Mouse (Mus musculus): ENCODE data around the gene Olfr6. TPM values are rescaled to one million over a fixed set of nuclear protein-coding genes. Genes with fewer than 3 reads are reported as not detected.
"Not testable (repeated sequence)": the region's sequence is repeated elsewhere in the genome, so short reads cannot be mapped to it uniquely, and the experiment has no call there.

The Olfr6 gene
- polyA plus RNA-seq (2015; fragmentation: Nextera tagmentation; extraction: Ambion mirVana): not detected in 2 replicates

DNA sequence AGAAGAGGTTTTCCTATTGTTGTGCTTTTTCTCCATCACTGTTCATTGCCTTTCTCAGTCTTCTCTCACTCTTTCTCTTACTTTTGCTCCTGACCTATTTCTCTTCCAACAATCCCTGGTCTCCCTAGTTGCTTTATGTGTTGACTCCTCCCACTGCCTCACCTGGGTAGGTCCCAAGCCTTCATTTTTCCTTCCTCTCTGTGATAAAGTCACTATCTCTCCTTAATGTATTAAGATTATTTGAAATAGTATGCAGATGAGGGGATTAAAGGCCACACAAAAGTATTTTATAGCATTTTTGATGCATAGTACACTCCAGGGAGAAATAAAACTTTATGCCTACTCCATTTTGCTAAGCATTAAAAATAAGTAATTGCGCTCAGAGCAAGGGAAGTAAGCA lies at the start of gene Olfr6:
TSS of gene Olfr6 (minus strand) at position 101 of the 400 bp plus-strand sequence.
- Histone ChIP-seq H3K36me3 (no peaks in the 10 kb centered on the region), H3K27ac (no peak within 1 kb of the TSS), H3K4me2 (no peak within 1 kb of the TSS), H3K9ac (no peak within 1 kb of the TSS), H3K4me1 (replicated peaks) (no peaks in the 10 kb centered on the region), H3K9me3 (replicated peaks) (no peaks in the 10 kb centered on the region), H3K4me3 (no peak within 1 kb of the TSS), H3K27me3 (no peaks in the 10 kb centered on the region)
- no peak for ATAC-seq (replicated peaks; ENCODE audit: insufficient number of reproducible peaks, insufficient read depth, low FRiP score, low read depth)
- 75% methylated on average over 1 of the region's 1 CpGs for whole genome bisulfite sequencing

DNA sequence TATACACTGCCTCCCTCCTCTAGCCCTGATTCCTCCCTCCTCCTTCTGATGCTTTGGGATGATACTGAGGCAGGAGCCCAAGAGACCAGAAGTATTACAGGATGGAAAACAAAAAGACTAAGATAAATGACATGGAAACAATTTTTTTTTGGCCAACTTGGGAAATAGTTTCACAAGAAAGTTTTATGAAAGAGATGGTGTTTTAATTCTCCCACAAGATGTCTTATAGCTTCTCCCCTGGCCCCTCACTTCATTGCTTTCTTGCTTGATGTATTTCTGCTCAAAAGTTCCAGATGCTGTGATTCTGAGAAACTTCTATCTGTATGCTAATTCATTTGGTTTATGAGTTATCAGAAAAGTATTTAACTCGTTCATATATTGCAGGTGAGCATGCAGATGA lies 42.2 kb upstream of the Olfr6 start, which contains the start of gene Olfr2:
TSS of gene Olfr2 (minus strand) at position 101 of the 400 bp plus-strand sequence.
- Histone ChIP-seq H3K4me1 (replicated peaks) (no peaks in the 10 kb centered on the region), H3K4me2 (no peak within 1 kb of the TSS), H3K9me3 (replicated peaks) (no peaks in the 10 kb centered on the region), H3K36me3 (no peaks in the 10 kb centered on the region), H3K27me3 (no peaks in the 10 kb centered on the region), H3K4me3 (no peak within 1 kb of the TSS), H3K9ac (no peak within 1 kb of the TSS), H3K27ac (no peak within 1 kb of the TSS)
- 50% methylated on average over 1 of the region's 1 CpGs for WGBS
- ATAC-seq (replicated peaks; ENCODE audit: insufficient number of reproducible peaks, insufficient read depth, low FRiP score, low read depth): no peak

DNA sequence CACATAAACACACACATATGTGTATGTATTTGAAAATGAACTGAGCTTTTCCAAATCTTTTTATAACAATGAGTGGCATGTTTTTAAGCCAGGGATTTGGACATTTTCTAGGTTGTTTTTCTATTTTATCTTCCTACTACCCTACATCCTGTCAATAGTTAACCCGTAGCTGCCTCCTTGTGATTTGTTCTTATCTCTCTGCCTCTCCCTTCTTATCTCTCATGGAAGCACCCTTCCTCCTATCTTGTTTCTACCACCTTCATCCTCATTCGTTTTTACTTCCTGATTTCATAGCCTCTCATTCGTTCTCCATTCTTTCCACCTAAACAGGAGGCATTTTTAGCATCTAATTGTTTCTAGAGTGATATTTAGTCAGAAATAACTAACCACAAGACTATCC lies 40.4 kb upstream of the Olfr6 start:
- no peaks in the 10 kb centered on the region for H3K4me1 ChIP-seq (replicated peaks)
- H3K4me3 ChIP-seq: no peak overlapping the region
- H3K9me3 ChIP-seq (replicated peaks): no peaks in the 10 kb centered on the region
- H3K27me3 ChIP-seq: no peaks in the 10 kb centered on the region
- no peak overlapping the region for H3K27ac ChIP-seq
- H3K36me3 ChIP-seq: no peaks in the 10 kb centered on the region
- no peak overlapping the region for H3K9ac ChIP-seq
- no peak overlapping the region for H3K4me2 ChIP-seq
- ATAC-seq (replicated peaks; ENCODE audit: insufficient number of reproducible peaks, insufficient read depth, low FRiP score, low read depth): no peak
- 21% methylated on average over 3 of the region's 3 CpGs for WGBS

DNA sequence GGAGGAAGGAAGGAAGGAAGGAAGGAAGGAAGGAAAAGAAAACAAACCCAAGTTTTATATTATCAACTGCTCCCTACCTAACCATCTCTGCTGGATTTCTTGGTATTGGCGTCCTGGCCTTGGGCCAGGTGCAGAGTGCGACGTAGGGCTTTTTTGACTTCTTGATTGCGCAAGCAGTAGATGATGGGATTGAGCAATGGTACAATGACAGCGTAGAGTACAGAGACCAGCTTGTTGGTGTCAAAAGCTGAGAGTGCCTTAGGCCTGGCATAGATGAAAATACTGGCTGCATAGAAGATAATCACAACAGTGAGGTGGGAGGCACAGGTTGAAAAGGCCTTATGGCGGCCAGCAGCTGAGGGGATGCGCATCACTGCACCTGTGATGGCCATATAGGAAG lies 37.1 kb upstream of the Olfr6 start:
- WGBS: 79% methylated on average over 7 of the region's 7 CpGs
- H3K4me1 ChIP-seq (replicated peaks): no peaks in the 10 kb centered on the region
- H3K36me3 ChIP-seq: no peaks in the 10 kb centered on the region
- H3K27me3 ChIP-seq: no peaks in the 10 kb centered on the region
- H3K9me3 ChIP-seq (replicated peaks): no peaks in the 10 kb centered on the region
- no peak overlapping the region for H3K9ac ChIP-seq
- no peak for ATAC-seq (replicated peaks; ENCODE audit: insufficient number of reproducible peaks, insufficient read depth, low FRiP score, low read depth)
- no peak overlapping the region for H3K4me2 ChIP-seq
- no peak overlapping the region for H3K4me3 ChIP-seq
- no peak overlapping the region for H3K27ac ChIP-seq

DNA sequence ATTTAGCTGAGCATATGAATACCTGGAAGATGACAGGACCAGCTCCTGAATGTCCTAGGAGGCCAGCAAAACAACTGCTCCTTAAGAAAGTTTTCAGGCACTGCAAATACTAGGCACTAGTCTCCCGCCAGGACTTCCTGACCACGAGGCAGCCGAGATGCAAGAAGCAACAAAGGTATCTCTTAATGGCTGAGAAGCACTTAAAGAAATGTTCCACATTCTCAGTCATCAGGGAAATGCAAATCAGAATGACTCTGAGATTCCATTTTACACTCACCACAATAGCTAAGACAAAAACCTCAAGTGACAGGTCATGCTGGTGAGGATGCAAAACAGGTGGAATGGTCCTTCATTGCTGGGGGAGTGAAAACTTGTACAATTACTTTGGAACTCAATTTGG lies 21.5 kb upstream of the Olfr6 start:
- H3K9ac ChIP-seq: no peak overlapping the region
- 83% methylated on average over 3 of the region's 3 CpGs for WGBS
- no peaks in the 10 kb centered on the region for H3K36me3 ChIP-seq
- no peak overlapping the region for H3K4me3 ChIP-seq
- no peak for ATAC-seq (replicated peaks; ENCODE audit: insufficient number of reproducible peaks, insufficient read depth, low FRiP score, low read depth)
- no peaks in the 10 kb centered on the region for H3K4me1 ChIP-seq (replicated peaks)
- no peaks in the 10 kb centered on the region for H3K9me3 ChIP-seq (replicated peaks)
- no peaks in the 10 kb centered on the region for H3K27me3 ChIP-seq
- no peak overlapping the region for H3K27ac ChIP-seq
- H3K4me2 ChIP-seq: no peak overlapping the region

DNA sequence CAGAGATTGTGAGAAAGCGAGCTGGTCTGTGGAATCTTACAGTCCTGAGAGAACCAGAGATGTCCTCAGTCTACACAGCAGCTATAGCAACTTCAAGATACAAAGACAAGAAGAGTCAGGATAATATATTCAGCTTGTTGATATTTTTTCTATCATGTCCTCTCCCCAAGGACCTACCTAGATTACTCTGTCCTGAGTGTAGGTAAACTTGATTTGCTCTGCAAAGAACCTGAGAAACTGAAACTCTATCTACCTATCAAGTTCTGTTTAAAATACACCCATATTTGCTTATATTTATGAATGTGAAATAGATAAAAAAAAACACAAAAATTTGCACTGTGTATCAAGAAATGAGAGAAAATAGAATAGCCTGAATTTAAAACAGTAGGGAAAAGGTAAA lies 11.6 kb upstream of the Olfr6 start, which contains the start of gene Olfr711:
TSS of gene Olfr711 (minus strand) at position 101 of the 400 bp plus-strand sequence.
- no peak for ATAC-seq (replicated peaks; ENCODE audit: insufficient number of reproducible peaks, insufficient read depth, low FRiP score, low read depth)
- Histone ChIP-seq H3K9ac (no peak within 1 kb of the TSS), H3K4me3 (no peak within 1 kb of the TSS), H3K36me3 (no peaks in the 10 kb centered on the region), H3K4me1 (replicated peaks) (no peaks in the 10 kb centered on the region), H3K9me3 (replicated peaks) (no peaks in the 10 kb centered on the region), H3K27me3 (no peaks in the 10 kb centered on the region), H3K27ac (no peak within 1 kb of the TSS), H3K4me2 (no peak within 1 kb of the TSS)
- WGBS: 52% methylated on average over 1 of the region's 1 CpGs

DNA sequence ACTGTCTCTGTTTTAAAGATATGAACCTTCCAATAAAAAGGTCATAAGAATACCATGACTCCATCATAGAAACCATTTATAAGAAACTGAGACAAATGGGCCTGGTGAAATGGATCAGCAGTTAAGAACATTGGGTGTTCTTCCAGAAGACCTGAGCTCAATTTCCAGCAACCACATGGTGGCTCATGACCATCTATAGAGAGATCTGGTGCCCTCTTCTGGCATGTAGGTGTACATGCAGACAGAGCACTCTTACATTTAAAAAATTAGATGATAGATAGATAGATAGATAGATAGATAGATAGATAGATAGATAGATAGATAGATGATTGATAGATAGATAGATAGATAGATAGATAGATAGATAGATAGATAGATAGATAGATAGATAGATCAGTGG lies 3.8 kb upstream of the Olfr6 start:
- not testable (repeated sequence) for H3K27me3 ChIP-seq; H3K36me3 ChIP-seq; H3K9me3 ChIP-seq (replicated peaks); H3K9ac ChIP-seq; H3K4me3 ChIP-seq; ATAC-seq (replicated peaks; ENCODE audit: insufficient number of reproducible peaks, insufficient read depth, low FRiP score, low read depth); H3K4me2 ChIP-seq; H3K4me1 ChIP-seq (replicated peaks); H3K27ac ChIP-seq

DNA sequence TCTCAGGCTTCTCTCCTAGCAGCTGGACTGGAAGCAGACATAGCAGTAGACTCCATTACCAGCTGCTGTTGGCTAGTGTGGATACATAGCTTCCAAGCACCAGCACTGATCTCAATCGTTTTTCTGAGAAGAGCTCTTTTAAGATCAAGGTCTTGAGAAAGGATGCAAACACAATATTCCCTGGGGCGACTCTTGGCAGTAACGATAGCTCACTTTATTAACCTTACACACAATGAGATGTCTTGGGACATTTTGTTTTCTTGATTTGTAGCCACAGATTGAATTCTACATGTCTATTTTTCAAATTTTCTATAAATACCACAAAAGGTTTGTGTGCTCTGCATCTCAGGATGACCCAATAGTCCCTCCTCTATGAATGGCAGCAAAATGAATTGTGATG lies 15.5 kb downstream of the Olfr6 start, which contains the start of gene Olfr710:
TSS of gene Olfr710 (minus strand) at position 101 of the 400 bp plus-strand sequence.
- WGBS: 73% methylated on average over 3 of the region's 3 CpGs
- ATAC-seq (replicated peaks; ENCODE audit: insufficient number of reproducible peaks, insufficient read depth, low FRiP score, low read depth): no peak
- H3K4me3 ChIP-seq: no peak within 1 kb of the TSS
- no peak within 1 kb of the TSS for H3K27ac ChIP-seq
- H3K27me3 ChIP-seq: no peaks in the 10 kb centered on the region
- no peaks in the 10 kb centered on the region for H3K4me1 ChIP-seq (replicated peaks)
- H3K9me3 ChIP-seq (replicated peaks): no peaks in the 10 kb centered on the region
- no peaks in the 10 kb centered on the region for H3K36me3 ChIP-seq
- H3K9ac ChIP-seq: no peak within 1 kb of the TSS
- H3K4me2 ChIP-seq: no peak within 1 kb of the TSS

DNA sequence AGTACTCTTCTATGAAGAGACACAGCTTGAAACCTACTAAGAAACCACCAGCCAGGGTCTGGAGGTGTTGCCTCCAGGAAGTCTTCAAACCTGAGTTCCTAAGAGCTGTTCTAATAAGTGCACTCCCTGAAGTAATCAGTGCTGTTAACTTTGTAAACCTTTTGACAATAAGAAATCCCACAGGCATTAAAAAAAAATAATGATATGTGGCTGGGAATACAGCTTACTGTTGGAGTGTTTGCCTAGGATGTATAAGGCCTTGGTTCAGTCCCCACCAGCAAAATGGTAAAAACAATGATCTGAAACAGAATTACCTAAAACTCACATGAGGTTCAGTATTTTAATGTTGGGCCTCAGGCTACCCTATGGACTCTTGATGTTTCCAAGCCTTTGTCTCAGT lies 31.6 kb downstream of the Olfr6 start, which contains the start of gene Olfr709-ps1:
TSS of gene Olfr709-ps1 (minus strand) at position 101 of the 400 bp plus-strand sequence.
- Histone ChIP-seq H3K9me3 (replicated peaks) (no peaks in the 10 kb centered on the region), H3K4me1 (replicated peaks) (no peaks in the 10 kb centered on the region)
- no peak for ATAC-seq (replicated peaks; ENCODE audit: insufficient number of reproducible peaks, insufficient read depth, low FRiP score, low read depth)

DNA sequence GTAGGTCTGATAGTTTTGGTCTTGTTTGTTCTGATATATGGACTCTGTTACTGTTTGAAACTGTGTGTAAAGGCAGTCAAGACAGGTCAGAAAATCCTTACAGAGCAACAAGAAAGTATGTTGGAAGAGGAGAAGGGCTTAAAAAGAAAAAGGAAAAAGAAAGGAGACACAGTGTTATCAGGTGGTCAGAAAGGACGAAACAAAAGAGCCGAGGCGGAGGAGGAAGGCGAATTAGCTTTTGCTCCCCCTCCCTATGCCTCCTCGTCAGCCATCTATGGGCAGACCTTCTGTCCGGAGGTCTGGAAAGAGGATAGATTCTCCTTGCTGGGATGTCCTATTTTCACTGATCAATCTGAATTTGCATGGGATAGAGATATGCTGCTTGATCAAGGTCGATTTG lies 42.8 kb downstream of the Olfr6 start:
- not testable (repeated sequence) for H3K27ac ChIP-seq; H3K4me2 ChIP-seq; H3K9me3 ChIP-seq (replicated peaks); H3K36me3 ChIP-seq; H3K9ac ChIP-seq; H3K27me3 ChIP-seq; ATAC-seq (replicated peaks; ENCODE audit: insufficient number of reproducible peaks, insufficient read depth, low FRiP score, low read depth); H3K4me3 ChIP-seq; H3K4me1 ChIP-seq (replicated peaks)
- WGBS: 82% methylated on average over 7 of the region's 7 CpGs

More for the DNA sequence above, 31.6 kb downstream of the Olfr6 start, which contains the start of gene Olfr709-ps1:
- Histone ChIP-seq H3K27me3 (no peaks in the 10 kb centered on the region), H3K4me2 (no peak within 1 kb of the TSS), H3K9ac (no peak within 1 kb of the TSS), H3K36me3 (no peaks in the 10 kb centered on the region), H3K4me3 (no peak within 1 kb of the TSS), H3K27ac (no peak within 1 kb of the TSS)

DNA sequence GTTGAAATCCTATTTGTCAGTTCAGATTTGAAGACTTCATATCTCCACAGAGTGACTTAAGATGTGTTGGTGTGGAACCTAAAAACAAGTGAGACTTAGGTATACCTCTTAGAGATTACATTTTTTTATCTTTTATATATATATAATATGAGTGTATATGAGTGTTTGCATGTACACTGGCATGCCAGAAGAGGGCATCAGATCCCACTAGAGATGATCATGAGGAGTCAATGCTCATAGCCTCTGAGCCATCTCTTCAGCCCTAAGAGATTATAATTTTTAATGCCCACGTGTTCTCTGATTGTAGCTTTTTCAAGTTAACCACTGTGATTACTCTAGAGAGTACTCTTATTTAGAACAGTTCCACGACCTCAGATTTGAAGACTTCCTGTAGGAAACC lies 56.1 kb downstream of the Olfr6 start, which contains the start of gene Olfr1532-ps1:
TSS of gene Olfr1532-ps1 (plus strand) at position 326 of the 400 bp plus-strand sequence.
- no peak for ATAC-seq (replicated peaks; ENCODE audit: insufficient number of reproducible peaks, insufficient read depth, low FRiP score, low read depth)
- H3K9me3 ChIP-seq (replicated peaks): no peaks in the 10 kb centered on the region
- no peaks in the 10 kb centered on the region for H3K4me1 ChIP-seq (replicated peaks)
- H3K4me3 ChIP-seq: no peak within 1 kb of the TSS
- no peaks in the 10 kb centered on the region for H3K36me3 ChIP-seq
- WGBS: 44% methylated on average over 2 of the region's 2 CpGs
- H3K4me2 ChIP-seq: no peak within 1 kb of the TSS
- H3K27me3 ChIP-seq: no peaks in the 10 kb centered on the region
- no peak within 1 kb of the TSS for H3K27ac ChIP-seq
- H3K9ac ChIP-seq: no peak within 1 kb of the TSS

All from heart, embryonic 15.5 days (tissue).